Mouse (Mus musculus): Measurements from ENCODE around the gene Foxp1. TPM values are rescaled to one million over a fixed set of nuclear protein-coding genes. Genes with fewer than 3 reads are reported as not detected.

Foxp1 gene
- polyA plus RNA-seq (2015; fragmentation: Nextera tagmentation; extraction: Ambion mirVana), result 36.4 and 37.2 TPM in 2 replicates

- Histone ChIP-seq H3K9me3 (ENCODE audit: low read length) (peaks cover 6% of the 10 kb centered on the region), H3K9ac (replicated peaks; ENCODE audit: low read length) (peak within 1 kb of the TSS; percentile 93), H3K27me3 (ENCODE audit: insufficient read depth, low read length) (no peaks in the 10 kb centered on the region), H3K4me2 (replicated peaks; ENCODE audit: low read depth, low read length) (peak within 1 kb of the TSS; percentile 72), H3K36me3 (ENCODE audit: insufficient read depth, low read length) (peaks cover 11% of the 10 kb centered on the region), H3K4me1 (ENCODE audit: insufficient read depth, low read length) (peaks cover 3% of the 10 kb centered on the region; the same call in 1 of the 2 replicates), H3K4me3 (ENCODE audit: low read length) (peak within 1 kb of the TSS; percentile 55), H3K27ac (ENCODE audit: low read length) (peak within 1 kb of the TSS; percentile 100)
- WGBS, result 1% methylated on average over 47 of the region's 72 CpGs
- peak; percentile 17; the same call in 1 of the 2 replicates for ATAC-seq (ENCODE audit: low FRiP score, low TSS enrichment)
These were observed at the start of gene Foxp1 for GRCm38 (mm10) chr6:99522359-99523108. Gene Foxp1 (minus strand): TSS chr6:99522721.

DNA sequence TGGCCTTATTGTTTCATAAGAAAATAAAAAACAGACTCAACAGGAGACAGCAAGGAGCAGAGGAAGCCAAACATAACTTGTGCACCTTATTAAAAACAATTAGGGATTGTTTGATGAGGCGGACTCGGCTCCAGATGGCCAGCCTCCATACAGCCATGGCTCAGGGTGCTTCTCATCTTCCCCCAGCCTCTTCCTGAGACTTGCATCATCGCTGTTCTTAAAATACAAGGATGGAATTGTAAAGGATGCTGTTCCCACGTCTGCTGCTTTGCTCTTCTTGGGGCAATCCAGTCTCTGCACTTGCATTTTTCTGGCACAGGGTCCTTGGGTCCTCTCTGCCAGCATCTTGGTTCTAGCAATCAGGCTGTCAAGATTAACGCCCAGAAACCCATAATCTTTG is 49.5 kb upstream of the Foxp1 start:
- H3K27me3 ChIP-seq (ENCODE audit: insufficient read depth, low read length), result no peaks in the 10 kb centered on the region
- no peaks in the 10 kb centered on the region for H3K4me1 ChIP-seq (ENCODE audit: insufficient read depth, low read length)
- 82% methylated on average over 5 of the region's 5 CpGs for WGBS
- H3K27ac ChIP-seq (ENCODE audit: low read length), result no peak overlapping the region
- no peaks in the 10 kb centered on the region for H3K36me3 ChIP-seq (ENCODE audit: insufficient read depth, low read length)
- no peak for ATAC-seq (ENCODE audit: low FRiP score, low TSS enrichment)
- no peaks in the 10 kb centered on the region for H3K9me3 ChIP-seq (ENCODE audit: low read length)
- no peak overlapping the region for H3K4me3 ChIP-seq (ENCODE audit: low read length)
- no peak overlapping the region for H3K9ac ChIP-seq (replicated peaks; ENCODE audit: low read length)
- no peak overlapping the region for H3K4me2 ChIP-seq (replicated peaks; ENCODE audit: low read depth, low read length)

- no peak overlapping the region for H3K4me2 ChIP-seq (replicated peaks; ENCODE audit: low read depth, low read length)
- H3K9me3 ChIP-seq (ENCODE audit: low read length), result no peaks in the 10 kb centered on the region
- H3K4me1 ChIP-seq (ENCODE audit: insufficient read depth, low read length), result no peaks in the 10 kb centered on the region
- H3K36me3 ChIP-seq (ENCODE audit: insufficient read depth, low read length), result no peaks in the 10 kb centered on the region
- H3K4me3 ChIP-seq (ENCODE audit: low read length), result no peak overlapping the region
- H3K27ac ChIP-seq (ENCODE audit: low read length), result no peak overlapping the region
- H3K27me3 ChIP-seq (ENCODE audit: insufficient read depth, low read length), result no peaks in the 10 kb centered on the region
- H3K9ac ChIP-seq (replicated peaks; ENCODE audit: low read length), result no peak overlapping the region
- 45% methylated on average over 8 of the region's 8 CpGs for WGBS
- ATAC-seq (ENCODE audit: low FRiP score, low TSS enrichment), result no peak
These were observed 44.4 kb upstream of the Foxp1 start for GRCm38 (mm10) chr6:99566921-99567320.

- Histone ChIP-seq H3K36me3 (ENCODE audit: insufficient read depth, low read length) (no peaks in the 10 kb centered on the region), H3K9ac (replicated peaks; ENCODE audit: low read length) (no peak overlapping the region), H3K4me1 (ENCODE audit: insufficient read depth, low read length) (no peaks in the 10 kb centered on the region), H3K27ac (ENCODE audit: low read length) (no peak overlapping the region), H3K4me2 (replicated peaks; ENCODE audit: low read depth, low read length) (no peak overlapping the region), H3K4me3 (ENCODE audit: low read length) (no peak overlapping the region), H3K27me3 (ENCODE audit: insufficient read depth, low read length) (no peaks in the 10 kb centered on the region), H3K9me3 (ENCODE audit: low read length) (no peaks in the 10 kb centered on the region)
- 80% methylated on average over 3 of the region's 3 CpGs for WGBS
- no peak for ATAC-seq (ENCODE audit: low FRiP score, low TSS enrichment)
These were observed 42.2 kb upstream of the Foxp1 start for GRCm38 (mm10) chr6:99564766-99565165.

- Histone ChIP-seq H3K4me2 (replicated peaks; ENCODE audit: low read depth, low read length) (no peak overlapping the region), H3K4me1 (ENCODE audit: insufficient read depth, low read length) (no peaks in the 10 kb centered on the region), H3K36me3 (ENCODE audit: insufficient read depth, low read length) (no peaks in the 10 kb centered on the region), H3K27me3 (ENCODE audit: insufficient read depth, low read length) (no peaks in the 10 kb centered on the region), H3K4me3 (ENCODE audit: low read length) (no peak overlapping the region), H3K9ac (replicated peaks; ENCODE audit: low read length) (no peak overlapping the region), H3K9me3 (ENCODE audit: low read length) (no peaks in the 10 kb centered on the region), H3K27ac (ENCODE audit: low read length) (no peak overlapping the region)
- no peak for ATAC-seq (ENCODE audit: low FRiP score, low TSS enrichment)
- 79% methylated on average over 5 of the region's 5 CpGs for WGBS
These were observed 34.4 kb upstream of the Foxp1 start for GRCm38 (mm10) chr6:99556950-99557349.

- no peak overlapping the region for H3K9ac ChIP-seq (replicated peaks; ENCODE audit: low read length)
- no peak for ATAC-seq (ENCODE audit: low FRiP score, low TSS enrichment)
- H3K4me2 ChIP-seq (replicated peaks; ENCODE audit: low read depth, low read length), result no peak overlapping the region
- H3K4me3 ChIP-seq (ENCODE audit: low read length), result no peak overlapping the region
- H3K36me3 ChIP-seq (ENCODE audit: insufficient read depth, low read length), result no peaks in the 10 kb centered on the region
- peaks cover 4% of the 10 kb centered on the region; the same call in 1 of the 2 replicates for H3K9me3 ChIP-seq (ENCODE audit: low read length)
- no peaks in the 10 kb centered on the region for H3K4me1 ChIP-seq (ENCODE audit: insufficient read depth, low read length)
- no peaks in the 10 kb centered on the region for H3K27me3 ChIP-seq (ENCODE audit: insufficient read depth, low read length)
- no peak overlapping the region for H3K27ac ChIP-seq (ENCODE audit: low read length)
- 39% methylated on average over 1 of the region's 1 CpGs for WGBS
These were observed 30.3 kb upstream of the Foxp1 start for GRCm38 (mm10) chr6:99552816-99553215.

DNA sequence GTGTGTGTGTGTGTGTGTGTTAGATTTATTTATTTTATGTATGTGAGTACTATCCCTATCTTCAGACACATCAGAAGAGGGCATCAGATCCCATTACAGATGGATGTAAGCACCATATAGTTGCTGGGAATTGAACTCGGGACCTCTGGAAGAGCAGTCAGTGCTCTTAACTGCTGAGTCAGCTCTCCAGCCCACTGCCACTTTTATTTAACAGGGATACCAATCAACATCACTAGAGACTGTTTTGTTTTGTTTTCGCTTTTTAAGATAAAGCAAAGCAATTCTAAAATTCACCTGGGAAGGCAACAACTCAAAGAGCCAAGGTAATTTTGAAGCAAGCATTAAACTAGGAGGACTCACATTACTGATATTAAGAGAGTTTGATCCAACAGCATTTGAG is 23.9 kb upstream of the Foxp1 start:
- peaks cover 4% of the 10 kb centered on the region; the same call in 1 of the 2 replicates for H3K9me3 ChIP-seq (ENCODE audit: low read length)
- WGBS, result 96% methylated on average over 2 of the region's 2 CpGs
- no peak overlapping the region for H3K4me2 ChIP-seq (replicated peaks; ENCODE audit: low read depth, low read length)
- no peak overlapping the region for H3K4me3 ChIP-seq (ENCODE audit: low read length)
- no peak overlapping the region for H3K27ac ChIP-seq (ENCODE audit: low read length)
- no peaks in the 10 kb centered on the region for H3K27me3 ChIP-seq (ENCODE audit: insufficient read depth, low read length)
- H3K36me3 ChIP-seq (ENCODE audit: insufficient read depth, low read length), result no peaks in the 10 kb centered on the region
- no peak overlapping the region for H3K9ac ChIP-seq (replicated peaks; ENCODE audit: low read length)
- no peaks in the 10 kb centered on the region for H3K4me1 ChIP-seq (ENCODE audit: insufficient read depth, low read length)
- ATAC-seq (ENCODE audit: low FRiP score, low TSS enrichment), result no peak

- H3K27ac ChIP-seq (ENCODE audit: low read length), result no peak overlapping the region
- H3K27me3 ChIP-seq (ENCODE audit: insufficient read depth, low read length), result no peaks in the 10 kb centered on the region
- no peaks in the 10 kb centered on the region for H3K36me3 ChIP-seq (ENCODE audit: insufficient read depth, low read length)
- no peak overlapping the region for H3K4me2 ChIP-seq (replicated peaks; ENCODE audit: low read depth, low read length)
- H3K4me1 ChIP-seq (ENCODE audit: insufficient read depth, low read length), result no peaks in the 10 kb centered on the region
- H3K4me3 ChIP-seq (ENCODE audit: low read length), result no peak overlapping the region
- H3K9ac ChIP-seq (replicated peaks; ENCODE audit: low read length), result no peak overlapping the region
- ATAC-seq (ENCODE audit: low FRiP score, low TSS enrichment), result no peak
- 44% methylated on average over 6 of the region's 6 CpGs for WGBS
- H3K9me3 ChIP-seq (ENCODE audit: low read length), result peaks cover 4% of the 10 kb centered on the region; the same call in 1 of the 2 replicates
These were observed 22.9 kb upstream of the Foxp1 start for GRCm38 (mm10) chr6:99545437-99545836.

DNA sequence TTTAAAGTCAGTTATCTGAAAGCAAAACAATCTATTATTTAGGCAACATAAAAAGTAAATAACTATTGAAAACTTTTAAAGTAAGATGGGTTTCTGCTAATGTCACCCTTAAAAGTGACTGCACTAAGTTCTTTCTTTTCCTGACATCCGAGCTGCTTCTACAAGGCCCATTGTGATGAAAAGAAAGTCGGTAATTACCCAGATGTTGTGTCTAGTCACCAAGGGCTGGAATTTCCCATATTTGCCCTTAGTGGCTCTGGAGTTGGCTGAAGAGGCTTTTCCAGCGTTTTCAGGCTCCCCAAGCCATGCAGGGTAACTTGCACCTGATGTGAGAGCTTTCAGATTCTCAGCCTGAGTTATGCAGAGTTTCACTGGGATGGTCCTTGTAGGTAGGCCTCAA is 18.6 kb upstream of the Foxp1 start:
- WGBS, result 24% methylated on average over 3 of the region's 3 CpGs

GRCm38 (mm10) chr6:99540653-99541052 is 18.1 kb upstream of the Foxp1 start:
- Histone ChIP-seq H3K4me1 (ENCODE audit: insufficient read depth, low read length) (no peaks in the 10 kb centered on the region), H3K4me2 (replicated peaks; ENCODE audit: low read depth, low read length) (no peak overlapping the region), H3K9ac (replicated peaks; ENCODE audit: low read length) (no peak overlapping the region), H3K27me3 (ENCODE audit: insufficient read depth, low read length) (no peaks in the 10 kb centered on the region), H3K36me3 (ENCODE audit: insufficient read depth, low read length) (no peaks in the 10 kb centered on the region), H3K9me3 (ENCODE audit: low read length) (no peaks in the 10 kb centered on the region), H3K4me3 (ENCODE audit: low read length) (no peak overlapping the region), H3K27ac (ENCODE audit: low read length) (no peak overlapping the region)
- ATAC-seq (ENCODE audit: low FRiP score, low TSS enrichment), result no peak
- WGBS, result 62% methylated on average over 6 of the region's 6 CpGs

More for the DNA sequence above, 18.6 kb upstream of the Foxp1 start:
- ATAC-seq (ENCODE audit: low FRiP score, low TSS enrichment), result no peak
- Histone ChIP-seq H3K27me3 (ENCODE audit: insufficient read depth, low read length) (no peaks in the 10 kb centered on the region), H3K27ac (ENCODE audit: low read length) (no peak overlapping the region; the same call in 1 of the 2 replicates), H3K36me3 (ENCODE audit: insufficient read depth, low read length) (no peaks in the 10 kb centered on the region), H3K9ac (replicated peaks; ENCODE audit: low read length) (no peak overlapping the region), H3K4me2 (replicated peaks; ENCODE audit: low read depth, low read length) (no peak overlapping the region), H3K9me3 (ENCODE audit: low read length) (no peaks in the 10 kb centered on the region), H3K4me3 (ENCODE audit: low read length) (no peak overlapping the region), H3K4me1 (ENCODE audit: insufficient read depth, low read length) (no peaks in the 10 kb centered on the region)

Data from kidney, embryonic 16.5 days (tissue).